Mouse (Mus musculus) testis, postnatal 14 days (tissue): ENCODE measurements at regions not wholly inside any gene's neighbourhood (a gene's known extent, or its start where the extent isn't known, plus 50 kb on each side); places are given as distances from the start of the nearest gene placed in this dataset.

ENCODE experiments used
- DNase-seq: peaks from one replicate; pipeline ENCODE4 v3.0.0; 2021; ENCODE audit warnings: low spot score

DNA sequence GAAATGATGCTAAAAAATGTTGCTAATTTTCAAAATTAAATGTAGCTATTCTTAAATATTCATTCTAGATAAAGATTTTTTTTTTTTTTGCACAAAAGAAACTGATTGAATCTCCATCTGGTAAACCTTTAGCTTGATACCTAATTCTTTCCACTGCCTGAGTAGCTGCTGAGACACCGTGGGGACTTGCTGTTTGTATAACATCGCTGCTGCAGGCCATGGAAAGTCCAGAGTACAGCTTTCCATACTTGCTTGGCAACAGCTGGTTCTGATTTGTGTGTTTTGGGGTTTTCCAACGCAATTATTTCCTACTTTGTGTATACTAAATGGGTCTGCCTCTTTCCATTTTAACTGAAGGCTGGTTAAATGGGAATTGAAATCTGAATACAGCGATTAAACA lies 689.7 kb downstream of the Hdgfl1 start:
- no peak for DNase-seq

DNA sequence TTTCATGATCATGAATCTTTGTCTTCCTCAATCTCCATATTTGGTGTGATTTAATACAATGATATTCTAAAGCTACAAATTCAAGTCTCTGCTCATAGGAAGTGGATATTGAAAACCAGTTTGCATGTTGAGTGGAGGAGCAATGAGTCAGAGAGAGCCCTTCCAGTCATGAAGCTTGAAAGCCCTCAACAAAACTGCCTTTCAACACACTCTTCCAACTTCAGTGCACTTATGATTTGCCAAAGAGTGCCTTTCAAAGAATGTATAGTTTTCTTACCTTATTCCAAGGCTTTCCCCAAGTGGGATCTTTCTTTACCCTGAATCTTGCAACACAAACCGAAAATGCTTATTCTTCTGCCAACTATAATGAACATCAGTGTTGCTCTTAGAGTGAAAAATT lies 690.6 kb downstream of the Hdgfl1 start:
- no peak for DNase-seq

DNA sequence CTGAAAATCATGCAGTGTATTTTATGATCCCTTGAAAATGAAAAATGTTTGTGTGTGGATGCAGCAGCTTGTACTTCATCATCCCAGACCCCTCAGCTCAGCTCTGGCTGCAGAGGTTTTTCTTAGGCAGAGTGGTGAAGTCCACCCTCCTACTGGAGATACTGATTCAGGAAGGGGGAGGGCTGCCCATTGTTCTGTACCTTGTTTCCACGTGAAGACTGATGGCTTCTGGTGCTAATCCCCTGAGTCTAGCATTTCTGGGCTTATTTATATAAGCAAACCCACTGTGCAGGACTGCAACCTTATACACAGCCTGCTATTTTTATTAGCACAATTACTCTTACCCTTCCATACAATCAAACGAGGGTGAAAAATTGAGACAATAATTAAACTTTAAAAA lies 708.6 kb downstream of the Hdgfl1 start:
- DNase-seq = no peak

DNA sequence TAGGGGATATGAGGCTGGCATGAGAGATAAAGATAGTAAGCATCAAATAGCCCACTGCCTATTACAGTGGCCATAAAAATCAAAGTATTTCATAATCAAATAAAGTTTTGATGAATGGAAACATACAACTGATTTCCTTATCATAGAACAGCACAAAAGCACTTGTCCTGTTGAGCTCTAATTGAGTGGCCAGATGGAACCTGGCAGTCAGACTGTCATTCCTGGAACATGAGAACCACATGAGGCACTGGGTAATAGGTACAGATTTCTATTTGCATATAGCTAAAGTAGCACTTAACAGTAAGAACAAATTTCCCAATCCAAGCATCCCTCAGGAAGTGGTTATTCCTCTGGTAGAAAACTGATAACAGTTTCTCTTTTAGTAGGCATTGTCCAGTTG lies 732.3 kb downstream of the Hdgfl1 start:
- DNase-seq = no peak

DNA sequence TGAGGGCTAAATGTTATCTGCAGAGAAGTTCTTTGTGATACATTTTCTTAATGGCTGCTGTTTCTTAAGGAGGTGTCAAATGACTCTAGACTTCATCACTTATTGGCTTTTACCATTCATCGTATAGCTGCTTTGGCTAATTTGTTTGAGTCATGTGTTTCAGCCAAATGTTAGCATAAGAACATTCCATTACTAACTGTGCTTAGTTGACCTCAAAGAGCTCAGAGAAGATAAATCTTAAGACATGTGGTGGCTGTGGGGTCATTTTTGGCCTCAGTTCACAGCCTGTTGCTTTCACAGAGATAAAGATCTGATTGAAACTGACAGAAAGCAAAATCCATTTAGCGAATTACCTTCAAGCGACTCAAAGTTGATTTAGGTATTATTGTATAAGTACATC lies 743.6 kb downstream of the Hdgfl1 start:
- no peak for DNase-seq

DNA sequence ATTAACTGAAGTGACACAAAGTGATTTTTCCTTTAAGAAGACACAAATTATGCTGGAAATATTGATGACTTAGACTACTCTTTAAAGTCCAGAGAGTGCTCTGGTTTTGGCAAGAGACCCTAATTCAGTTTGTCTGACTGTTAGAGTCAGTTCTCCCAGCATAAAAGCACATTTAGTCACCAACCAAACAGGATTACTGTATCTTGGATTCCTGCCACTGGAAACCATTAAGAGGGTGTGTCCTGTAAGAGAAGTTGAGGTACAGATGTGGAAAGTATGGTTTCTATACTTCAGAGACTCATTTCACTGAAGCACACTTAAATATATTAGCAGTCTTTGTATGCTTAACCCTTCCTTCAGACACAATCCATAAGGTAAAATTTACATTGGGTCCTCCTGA lies 745.3 kb downstream of the Hdgfl1 start:
- DNase-seq = no peak

DNA sequence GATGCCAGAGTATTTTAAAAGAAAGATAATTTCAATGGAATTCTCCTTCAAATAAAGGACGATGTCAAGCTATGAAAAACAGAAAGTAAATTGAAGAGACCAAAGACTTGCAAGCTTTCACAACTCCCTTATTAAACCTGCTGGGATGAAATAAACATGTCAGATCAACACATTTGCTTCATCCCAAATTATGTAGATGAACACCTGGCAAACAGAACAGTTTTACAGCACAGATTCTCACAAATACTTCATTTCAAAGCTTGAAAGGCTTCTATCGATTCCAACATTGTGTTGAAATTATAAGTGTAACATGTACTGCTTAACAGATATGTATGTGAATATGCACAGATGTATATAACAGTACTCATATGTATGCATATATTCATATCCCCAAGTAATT lies 749.5 kb downstream of the Hdgfl1 start:
- no peak for DNase-seq

DNA sequence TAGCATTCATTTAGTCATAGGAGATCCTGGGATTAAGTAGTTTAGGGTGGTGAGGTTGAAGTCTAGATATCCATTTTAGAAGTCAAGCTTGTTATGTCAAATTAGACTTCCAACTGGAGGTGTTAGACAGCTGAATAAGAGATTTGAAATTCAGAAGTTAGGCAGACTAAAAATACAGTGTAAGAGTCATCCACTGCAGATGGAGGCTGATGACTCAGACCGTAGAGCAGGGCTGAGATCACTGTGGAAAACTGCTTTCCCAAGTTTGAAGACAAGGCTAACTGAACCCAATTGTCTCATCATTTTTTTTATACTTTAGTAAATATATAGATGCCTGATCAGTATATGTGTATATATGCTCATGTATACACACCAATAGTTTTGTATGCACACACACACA lies 738.8 kb upstream of the Nrsn1 start:
- DNase-seq = no peak

DNA sequence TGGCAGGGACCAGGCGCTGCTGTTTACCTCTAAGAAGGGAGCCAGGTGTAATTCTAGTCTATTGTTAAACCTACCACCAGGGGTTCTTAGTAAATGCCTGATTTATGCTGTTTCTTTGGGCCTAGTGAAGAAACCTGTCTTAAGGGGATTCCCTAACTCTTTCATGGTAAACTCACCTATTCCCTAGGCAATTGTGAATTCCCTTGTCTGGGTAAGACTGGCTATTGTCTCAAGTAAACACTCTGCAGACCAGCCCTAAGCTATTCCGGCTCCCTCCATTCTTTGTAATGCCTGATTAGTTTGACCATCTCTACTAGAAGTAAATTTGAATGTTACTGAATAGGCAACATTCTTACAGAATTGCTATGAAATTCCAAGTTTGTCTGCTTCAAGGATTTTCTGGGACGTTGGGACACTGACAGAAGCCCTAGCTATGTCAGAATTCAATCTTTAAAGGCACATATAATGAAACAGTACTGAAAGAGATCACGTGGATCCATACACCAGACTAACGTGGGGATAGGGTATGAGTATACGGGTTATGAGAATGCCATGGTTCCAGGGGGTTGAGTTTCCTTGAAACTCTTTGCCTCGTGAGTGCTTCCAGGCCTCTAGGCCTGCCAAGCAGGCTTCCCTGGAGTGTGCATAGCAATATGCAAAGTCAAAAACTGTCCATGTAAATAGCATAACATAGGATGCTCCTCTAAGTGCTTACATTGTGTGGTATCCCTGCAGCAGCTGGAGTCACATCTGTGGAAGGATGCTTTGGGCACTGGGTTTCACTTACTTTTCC lies 734.7 kb upstream of the Nrsn1 start:
- DNase-seq = no peak

DNA sequence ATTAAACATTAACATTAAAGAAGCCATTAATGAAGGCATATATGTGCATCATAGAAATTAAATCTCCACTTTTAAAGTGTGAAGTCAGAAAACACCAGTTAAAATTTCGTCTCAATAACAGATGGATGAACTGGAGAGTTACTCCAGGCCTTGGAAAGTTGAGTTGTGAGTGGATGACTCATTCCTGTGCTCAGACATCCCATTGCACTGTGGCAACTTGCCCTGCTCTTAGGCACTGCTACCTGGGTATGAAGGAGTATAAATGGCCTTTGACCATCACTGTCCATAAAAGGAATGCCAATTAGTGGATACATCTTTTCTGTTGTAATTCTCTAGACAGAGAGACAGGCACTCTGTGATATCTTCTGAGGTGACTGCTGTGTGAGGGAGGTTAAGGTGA lies 723.2 kb upstream of the Nrsn1 start:
- no peak for DNase-seq

DNA sequence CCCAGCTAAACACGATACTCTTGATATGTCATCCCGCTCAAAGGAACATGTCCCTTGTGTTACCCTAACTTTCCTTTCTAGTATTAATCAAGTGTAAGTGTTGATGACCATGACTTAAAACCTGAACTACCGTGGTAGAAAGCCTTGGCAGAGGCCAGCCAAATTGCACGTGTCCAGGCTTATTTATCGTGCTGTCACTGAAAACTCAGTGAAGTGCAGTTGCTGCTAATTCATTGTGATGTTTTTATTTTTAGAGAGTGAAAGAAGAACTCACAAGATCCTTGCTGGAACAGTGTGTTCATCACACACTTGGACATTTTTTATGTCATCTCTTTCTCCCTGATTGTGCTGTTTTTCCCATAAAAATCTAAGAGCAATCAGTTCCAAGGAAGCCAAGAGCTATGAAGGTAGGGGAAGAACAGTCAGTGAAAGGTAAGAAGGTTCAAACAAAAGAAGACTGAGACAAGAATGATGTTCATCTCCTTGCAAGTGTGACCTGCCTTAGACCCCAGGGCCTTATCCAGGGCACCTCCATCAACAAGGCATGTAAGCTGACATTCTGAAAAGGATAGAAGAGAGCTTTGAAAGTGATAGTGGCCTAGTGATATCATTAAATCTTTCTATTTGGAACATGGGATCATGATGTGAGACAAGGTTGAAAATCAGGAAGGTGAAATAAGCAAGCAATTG lies 718.9 kb upstream of the Nrsn1 start:
- no peak for DNase-seq

DNA sequence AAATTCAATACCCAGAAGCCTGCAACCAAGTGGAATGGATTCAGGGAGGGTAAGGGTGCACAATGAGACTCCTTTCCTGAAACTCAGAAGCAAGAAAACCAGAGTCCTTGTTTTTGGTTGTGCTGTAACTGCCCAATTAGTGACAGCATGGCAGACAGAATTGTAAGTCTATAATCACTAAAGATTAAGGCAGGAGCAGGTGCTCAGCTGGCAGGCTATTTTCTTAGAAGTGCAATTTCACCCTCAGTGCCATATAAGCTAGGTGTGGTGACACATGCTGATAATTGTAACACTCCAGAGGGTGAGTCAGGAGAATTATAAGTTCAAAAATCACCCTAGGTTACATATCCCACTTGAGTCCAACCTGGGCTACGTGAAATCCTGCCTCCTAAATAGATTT lies 714.2 kb upstream of the Nrsn1 start:
- no peak for DNase-seq

DNA sequence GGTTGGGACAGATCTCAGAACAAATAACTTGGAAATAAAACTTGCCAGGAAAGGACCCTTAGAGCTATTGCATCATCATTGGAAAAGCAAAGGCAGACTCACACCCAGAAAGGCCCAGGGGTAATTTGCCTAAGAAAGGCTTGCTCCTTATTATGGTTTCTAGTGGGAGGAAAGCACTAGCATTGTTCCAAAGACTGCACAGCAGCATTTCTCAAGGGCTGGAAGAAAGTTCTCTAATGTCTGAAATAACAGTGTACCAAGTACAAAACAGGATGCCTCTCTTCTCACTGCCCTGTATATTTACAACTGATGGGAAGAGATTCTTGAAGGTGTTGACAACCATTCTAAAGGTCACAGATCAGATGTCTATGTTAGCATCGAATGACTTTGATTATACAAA lies 713.4 kb upstream of the Nrsn1 start:
- DNase-seq = no peak

DNA sequence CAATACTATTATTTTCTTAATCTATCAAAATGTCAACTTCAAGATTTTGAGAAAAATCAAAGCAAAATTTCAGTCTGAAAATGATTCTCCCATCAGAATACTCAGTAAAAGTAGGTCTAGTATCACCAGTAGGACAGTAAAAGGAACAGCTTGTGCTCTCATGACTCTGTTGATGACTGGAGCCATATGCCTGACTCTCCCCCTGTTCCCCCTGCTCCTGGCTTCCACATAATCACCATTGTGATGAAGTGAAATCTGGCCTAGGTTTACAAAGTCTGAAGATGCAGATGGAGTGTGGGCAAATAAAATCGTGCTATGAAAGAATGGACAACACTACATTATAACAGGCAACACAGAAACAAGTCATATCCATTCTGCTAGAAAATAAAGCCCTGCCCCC lies 708.3 kb upstream of the Nrsn1 start:
- no peak for DNase-seq

DNA sequence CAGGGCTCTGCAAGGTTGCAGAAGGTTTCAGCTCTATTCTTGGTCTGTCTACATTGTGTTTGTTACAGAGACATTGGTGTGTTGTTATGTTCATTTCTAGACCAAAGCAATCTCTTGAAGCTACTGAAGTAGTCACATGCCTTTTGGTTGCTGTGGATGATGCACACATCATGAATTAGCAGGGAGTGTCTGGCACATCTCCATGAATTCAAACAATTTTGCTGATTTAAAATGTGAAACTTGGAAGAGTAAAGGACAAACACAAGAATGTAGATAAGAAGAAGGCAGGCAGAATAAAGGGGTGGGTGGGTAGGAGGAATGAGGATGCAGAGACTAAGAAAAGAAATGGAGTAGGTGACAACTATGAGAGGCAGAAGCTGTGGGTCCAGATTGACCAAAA lies 688.3 kb upstream of the Nrsn1 start:
- no peak for DNase-seq

DNA sequence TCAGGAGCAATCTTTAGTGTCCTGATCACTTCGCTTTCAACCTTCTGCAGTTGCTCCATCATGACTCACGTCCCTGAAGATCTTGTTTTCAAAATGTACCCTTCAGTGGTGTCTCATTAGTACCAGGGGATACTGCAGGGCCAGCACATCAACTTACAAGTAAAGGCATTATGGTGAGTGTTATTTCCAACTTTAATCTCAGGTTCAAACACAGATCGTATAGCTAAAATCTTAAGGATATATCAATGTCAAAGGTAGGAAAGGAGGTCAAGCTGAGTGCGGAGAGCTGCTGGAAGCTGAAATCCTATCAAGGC lies 687.8 kb upstream of the Nrsn1 start:
- no peak for DNase-seq

DNA sequence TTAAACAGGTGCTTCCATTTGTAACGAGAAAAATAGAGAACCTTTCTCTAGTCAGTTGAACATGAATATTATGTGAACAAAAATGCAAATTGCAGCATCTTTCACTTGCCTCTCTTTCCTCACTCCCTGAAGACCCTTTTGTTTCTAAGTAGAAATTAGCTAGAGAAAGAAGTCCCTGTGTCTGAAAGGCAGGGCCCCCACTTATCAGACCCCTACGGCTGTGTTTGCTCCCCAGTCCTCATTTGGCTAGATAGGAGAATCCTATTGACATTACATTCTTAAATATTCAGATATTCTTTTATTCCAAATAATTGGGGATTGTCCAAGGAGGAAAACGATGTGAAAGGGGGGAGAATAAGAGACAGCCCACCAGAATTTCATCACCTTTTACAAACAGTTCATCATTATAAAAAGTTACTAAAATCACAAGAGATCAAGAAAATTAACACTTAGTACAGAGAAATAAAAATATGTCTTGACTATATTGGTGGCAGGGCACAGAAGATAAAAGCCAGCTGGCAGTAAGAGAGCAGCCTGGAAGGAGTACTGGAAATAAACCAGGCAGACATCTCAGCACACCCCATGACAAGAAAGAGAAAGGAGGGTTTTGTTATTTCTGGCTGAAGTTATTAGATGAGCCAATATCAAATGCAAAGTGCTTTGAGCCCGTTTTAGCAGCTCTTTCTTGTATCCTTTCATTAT lies 687.3 kb upstream of the Nrsn1 start:
- no peak for DNase-seq

DNA sequence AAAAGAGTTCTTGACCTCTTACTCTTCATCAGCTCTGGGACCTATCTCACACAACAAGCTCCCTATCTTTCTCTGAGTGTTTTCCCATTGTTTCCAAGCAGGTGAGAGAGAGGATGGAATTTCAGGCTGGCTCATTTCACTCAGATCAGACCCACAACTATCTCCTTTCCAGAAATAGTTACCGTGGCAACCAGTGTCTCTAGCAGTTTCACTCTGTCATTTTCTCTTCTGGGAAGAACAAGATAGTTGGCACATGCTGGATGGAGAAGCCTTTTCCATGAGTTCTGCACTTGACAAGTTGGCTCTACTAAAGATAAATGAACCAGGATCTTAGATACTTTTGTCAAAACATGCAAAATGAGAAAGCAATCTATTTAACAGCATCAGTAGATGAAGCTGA lies 667.3 kb upstream of the Nrsn1 start:
- DNase-seq = no peak

DNA sequence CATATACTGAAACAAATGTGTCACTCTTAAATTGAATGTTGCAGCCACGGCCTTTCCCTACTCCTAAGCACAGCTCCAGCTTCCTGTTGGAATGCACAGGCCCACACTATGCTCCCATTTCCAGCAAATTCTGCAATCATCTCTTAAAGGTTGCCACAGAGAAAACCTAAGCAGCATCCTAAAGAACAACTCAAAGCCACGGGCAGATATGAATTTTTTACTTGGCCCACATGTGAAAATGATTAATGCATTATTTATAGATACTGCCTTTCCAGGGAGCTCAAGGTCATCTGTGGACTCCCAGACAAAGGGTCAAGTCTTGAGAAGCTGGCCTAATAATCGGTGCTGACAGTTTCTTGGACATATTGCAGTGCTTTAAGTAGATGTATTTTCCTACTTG lies 663.5 kb upstream of the Nrsn1 start:
- DNase-seq = no peak

DNA sequence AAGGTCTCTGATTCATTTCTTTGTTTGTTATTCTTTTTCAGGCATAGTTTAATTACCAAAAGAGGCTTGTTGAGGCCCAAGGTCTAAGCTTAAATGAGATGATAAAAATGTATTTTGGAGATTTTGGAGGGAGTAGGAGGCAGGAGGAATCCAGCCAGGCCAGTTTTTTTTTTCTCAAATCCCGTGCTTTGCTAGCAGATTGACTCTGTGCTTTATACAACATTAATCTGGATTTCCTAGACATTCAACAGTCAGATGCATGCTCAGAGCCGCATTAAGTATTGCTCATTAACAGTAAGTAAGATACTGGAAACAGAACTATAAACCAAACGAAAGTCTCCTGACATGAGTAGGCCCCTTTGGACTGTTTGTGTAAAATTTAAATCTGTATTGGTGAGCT lies 662.9 kb upstream of the Nrsn1 start:
- no peak for DNase-seq

DNA sequence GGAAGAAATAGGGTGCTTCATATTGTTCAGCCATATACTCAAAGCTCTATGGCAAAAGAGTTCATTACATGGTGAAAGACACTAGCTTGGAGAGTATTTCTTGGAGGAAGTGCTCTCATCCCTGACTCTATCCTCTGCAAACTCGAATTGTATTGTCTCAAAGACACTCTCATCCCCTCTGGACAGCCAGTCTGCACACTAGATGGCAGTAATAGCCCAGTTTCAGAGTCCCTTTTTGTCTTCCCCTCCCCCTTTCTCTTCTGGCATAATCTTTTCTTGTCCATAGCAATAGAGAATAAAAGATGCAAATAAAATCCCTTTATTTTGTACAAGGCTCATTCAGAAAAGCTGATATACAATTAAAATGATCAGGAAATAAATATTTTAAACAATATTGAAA lies 662.5 kb upstream of the Nrsn1 start:
- DNase-seq = peak; percentile 4

DNA sequence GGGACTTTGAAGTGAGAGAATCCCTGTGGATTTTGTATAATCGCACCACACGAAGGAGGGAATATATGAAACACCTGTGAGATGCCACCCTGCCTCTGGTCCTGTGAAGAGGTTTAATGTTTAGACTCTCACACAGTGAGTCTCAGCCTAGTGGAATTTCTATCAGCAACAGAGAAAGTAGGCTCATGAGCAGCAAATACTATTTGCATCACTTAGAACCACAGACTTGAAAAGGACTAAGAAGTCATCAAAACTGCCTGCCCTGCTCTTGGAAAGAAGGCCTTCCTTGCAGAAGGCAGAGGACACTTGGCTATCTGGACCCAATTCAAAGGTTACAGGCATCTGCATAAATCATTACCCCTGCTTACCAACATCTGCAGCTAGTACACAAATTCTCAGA lies 662.1 kb upstream of the Nrsn1 start:
- no peak for DNase-seq

DNA sequence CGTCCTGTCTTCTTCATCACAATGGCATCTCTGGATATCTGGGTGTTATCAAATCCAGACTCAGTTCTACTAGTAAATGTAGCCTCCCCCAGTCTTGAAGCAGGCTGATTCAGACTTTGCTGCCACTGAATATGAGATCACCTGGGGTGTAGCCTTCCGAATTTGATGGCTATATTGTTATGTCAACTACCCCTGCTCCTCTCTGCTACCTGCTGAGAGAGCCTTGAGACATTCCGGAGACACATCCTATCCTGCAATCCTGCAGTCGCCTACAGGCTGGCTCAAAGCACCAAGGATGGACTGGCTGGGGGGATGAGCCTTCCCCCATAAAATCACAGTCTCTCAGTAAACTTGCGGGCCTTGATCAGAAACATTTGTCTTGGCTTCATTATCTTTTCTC lies 655.4 kb upstream of the Nrsn1 start:
- no peak for DNase-seq

DNA sequence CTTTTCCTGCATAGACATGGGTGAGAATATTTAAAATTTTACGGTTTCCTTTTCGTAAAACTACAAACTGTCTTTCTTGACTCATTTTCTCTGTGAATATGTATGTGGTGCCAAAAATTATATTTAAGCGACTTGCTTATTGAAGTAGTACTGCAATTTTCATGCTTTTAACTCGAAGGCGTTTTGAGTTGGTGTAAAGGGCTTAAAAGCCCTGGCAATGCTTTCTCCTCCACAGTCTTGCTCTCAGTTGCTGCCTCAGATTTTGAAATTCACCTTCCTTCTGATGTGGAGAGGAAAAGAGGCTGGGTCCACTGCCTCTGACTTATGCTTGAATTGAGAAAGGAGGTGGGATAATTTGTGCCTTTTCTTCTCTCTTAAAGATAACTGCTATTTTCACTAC lies 629.6 kb upstream of the Nrsn1 start:
- no peak for DNase-seq
